Mouse (Mus musculus) lung, embryonic 15.5 days (tissue): ENCODE measurements at regions not wholly inside any gene's neighbourhood (a gene's known extent, or its start where the extent isn't known, plus 50 kb on each side); places are given as distances from the start of the nearest gene placed in this dataset.

Experiments
- ATAC-seq: fragments of 200-750 bp; cut with Nextera tagmentation; 2 replicates; pipeline ENCODE4 v1.8.0; 2017; ENCODE audit warnings: moderate number of reproducible peaks, borderline replicate concordance; ENCODE audit not compliant: low FRiP score, low TSS enrichment; ENCODE audit errors: extremely low read depth
- H3K27ac ChIP-seq: fragments of 300-500 bp; sonication (generic); 2 replicates; pipeline ENCODE4 v1.5.1; 2015; ENCODE audit warnings: moderate library complexity, mild to moderate bottlenecking, inconsistent platforms
- H3K27me3 ChIP-seq: fragments of 300-500 bp; sonication (generic); 2 replicates; pipeline ENCODE4 v1.6.1; 2015; ENCODE audit warnings: inconsistent platforms
- H3K36me3 ChIP-seq: fragments of 300-500 bp; sonication (generic); 2 replicates; pipeline ENCODE4 v1.6.1; 2015; ENCODE audit warnings: inconsistent platforms
- H3K4me1 ChIP-seq: fragments of 300-500 bp; sonication (generic); 2 replicates; pipeline ENCODE4 v1.6.1; 2015; ENCODE audit warnings: inconsistent platforms
- H3K4me2 ChIP-seq: fragments of 300-500 bp; sonication (generic); 2 replicates; pipeline ENCODE4 v1.6.1; 2015; ENCODE audit warnings: inconsistent platforms, mild to moderate bottlenecking, moderate library complexity
- H3K4me3 ChIP-seq: fragments of 300-500 bp; sonication (generic); 2 replicates; pipeline ENCODE4 v1.5.1; 2015; ENCODE audit warnings: mild to moderate bottlenecking, inconsistent platforms
- H3K9ac ChIP-seq: fragments of 300-500 bp; sonication (generic); 2 replicates; pipeline ENCODE4 v1.6.1; 2015; ENCODE audit warnings: inconsistent platforms
- H3K9me3 ChIP-seq: fragments of 300-500 bp; sonication (generic); 2 replicates; pipeline ENCODE4 v1.6.1; 2016; ENCODE audit warnings: inconsistent platforms
- WGBS: fragments of 180-500 bp; shearing (Covaris S2); methylation state at CpG from one replicate; pipeline ENCODE4 v1.1.7; 2015; 5-methylcytosine and 5-hydroxymethylcytosine counted together

DNA sequence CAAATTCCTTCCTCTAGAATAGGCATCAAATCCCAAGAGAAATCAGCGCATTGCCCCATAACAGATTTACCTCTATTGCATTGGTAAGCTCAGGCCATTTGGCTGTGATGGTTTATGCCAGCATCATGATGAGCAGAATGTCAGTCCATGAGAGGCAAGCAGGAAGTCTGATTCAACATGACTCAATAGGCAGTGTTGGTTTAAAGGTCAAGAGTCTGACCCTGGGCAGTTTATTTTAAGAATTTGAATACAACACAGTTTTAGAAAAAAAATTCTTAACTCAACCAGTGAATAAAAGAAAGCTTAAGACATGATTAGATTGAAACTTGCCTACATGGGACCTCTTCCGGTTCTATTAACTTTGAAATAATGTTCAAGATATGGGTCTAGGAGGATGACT lies 337.7 kb downstream of the Ppargc1a start:
- 90% methylated on average over 2 of the region's 2 CpGs for WGBS
- H3K4me3 ChIP-seq: no peak overlapping the region
- no peak for ATAC-seq

DNA sequence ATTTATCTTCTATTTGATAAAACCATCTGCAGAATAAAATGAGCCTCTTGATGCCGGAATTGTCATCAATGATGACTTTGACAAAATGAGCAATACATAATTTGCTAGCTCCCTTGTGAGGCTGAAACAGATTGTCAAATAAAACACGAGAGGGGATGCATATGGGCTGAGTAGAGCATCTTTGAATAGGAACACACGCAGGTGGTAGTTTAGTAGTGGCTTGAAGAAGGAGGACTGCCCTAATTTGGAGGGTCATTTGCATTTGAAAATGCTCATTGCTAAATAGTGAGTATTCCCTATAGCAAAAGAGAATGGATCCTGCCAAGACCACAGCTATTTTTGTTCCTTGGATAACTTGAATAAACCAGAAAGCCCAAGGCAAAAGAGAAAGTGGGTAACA lies 339.5 kb downstream of the Ppargc1a start:
- no peaks in the 10 kb centered on the region for H3K36me3 ChIP-seq
- no peak for ATAC-seq
- 71% methylated on average over 3 of the region's 3 CpGs for WGBS
- H3K4me2 ChIP-seq: no peak overlapping the region
- H3K27ac ChIP-seq: no peak overlapping the region
- H3K9ac ChIP-seq: no peak overlapping the region
- H3K27me3 ChIP-seq: no peaks in the 10 kb centered on the region
- no peaks in the 10 kb centered on the region for H3K4me1 ChIP-seq
- no peak overlapping the region for H3K4me3 ChIP-seq
- H3K9me3 ChIP-seq: no peaks in the 10 kb centered on the region

More for the DNA sequence above, 337.7 kb downstream of the Ppargc1a start:
- H3K36me3 ChIP-seq: no peaks in the 10 kb centered on the region
- H3K27me3 ChIP-seq: no peaks in the 10 kb centered on the region
- no peak overlapping the region for H3K9ac ChIP-seq
- no peak overlapping the region for H3K27ac ChIP-seq
- H3K4me2 ChIP-seq: no peak overlapping the region
- no peaks in the 10 kb centered on the region for H3K9me3 ChIP-seq
- no peaks in the 10 kb centered on the region for H3K4me1 ChIP-seq

DNA sequence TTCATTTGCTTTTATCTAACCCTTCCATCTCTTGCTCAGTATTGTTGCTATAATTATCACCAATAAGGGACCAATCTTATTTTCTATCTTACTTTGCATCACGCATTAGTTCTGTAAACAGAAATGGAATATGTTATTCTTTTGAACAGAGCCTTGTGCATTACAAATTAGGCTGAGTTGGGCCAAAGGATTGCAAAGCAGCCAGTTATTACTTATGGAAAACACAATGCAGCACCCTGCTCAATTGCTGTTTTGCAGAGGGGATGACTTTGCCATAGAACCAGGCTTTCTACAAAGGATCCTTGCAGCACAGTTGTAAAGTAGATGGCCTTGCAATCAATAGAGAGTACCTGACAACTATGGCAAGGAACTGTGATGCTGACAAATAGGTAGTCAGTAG lies 364.3 kb downstream of the Ppargc1a start:
- H3K27me3 ChIP-seq: no peaks in the 10 kb centered on the region
- ATAC-seq: no peak
- no peak overlapping the region for H3K4me2 ChIP-seq
- no peak overlapping the region for H3K9ac ChIP-seq
- no peak overlapping the region for H3K27ac ChIP-seq
- no peaks in the 10 kb centered on the region for H3K4me1 ChIP-seq
- H3K9me3 ChIP-seq: no peaks in the 10 kb centered on the region
- no peak overlapping the region for H3K4me3 ChIP-seq
- H3K36me3 ChIP-seq: no peaks in the 10 kb centered on the region
- 80% methylated on average over 1 of the region's 1 CpGs for WGBS

DNA sequence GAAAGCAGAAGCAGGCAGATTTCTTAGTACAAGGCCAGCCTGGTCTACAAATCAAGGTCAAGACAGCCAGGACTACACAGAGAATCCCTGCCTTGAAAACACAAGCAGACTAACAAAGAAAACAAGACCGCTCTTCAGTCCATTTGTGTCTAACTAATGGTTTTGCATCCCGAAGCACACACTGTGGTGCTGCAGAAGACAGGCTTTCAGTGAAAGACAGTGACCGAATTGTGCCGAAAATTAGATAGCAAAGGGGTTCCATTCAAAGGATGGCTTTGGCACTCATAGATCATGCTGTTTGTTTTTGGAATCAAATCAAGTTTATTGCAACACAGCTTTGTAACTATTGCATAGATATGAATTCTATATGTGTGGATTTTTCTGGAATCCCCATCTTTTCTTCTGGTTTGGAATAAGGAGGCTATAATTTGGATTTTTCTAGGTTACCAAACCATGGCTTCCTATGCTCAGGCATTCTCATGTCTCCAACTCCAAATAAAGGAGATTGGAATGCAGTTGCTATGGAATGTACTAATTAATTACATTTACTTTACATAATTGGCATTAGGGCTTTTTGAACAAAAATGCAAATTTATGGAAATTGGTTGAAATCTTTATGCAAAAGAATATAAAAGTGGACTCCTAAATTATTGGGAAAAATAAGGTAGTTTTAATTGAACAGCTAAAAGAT lies 364.9 kb downstream of the Ppargc1a start:
- no peak overlapping the region for H3K27ac ChIP-seq
- no peaks in the 10 kb centered on the region for H3K36me3 ChIP-seq
- no peaks in the 10 kb centered on the region for H3K27me3 ChIP-seq
- ATAC-seq: no peak
- no peaks in the 10 kb centered on the region for H3K9me3 ChIP-seq
- no peak overlapping the region for H3K4me2 ChIP-seq
- 81% methylated on average over 4 of the region's 4 CpGs for WGBS
- no peaks in the 10 kb centered on the region for H3K4me1 ChIP-seq
- no peak overlapping the region for H3K9ac ChIP-seq
- no peak overlapping the region for H3K4me3 ChIP-seq

DNA sequence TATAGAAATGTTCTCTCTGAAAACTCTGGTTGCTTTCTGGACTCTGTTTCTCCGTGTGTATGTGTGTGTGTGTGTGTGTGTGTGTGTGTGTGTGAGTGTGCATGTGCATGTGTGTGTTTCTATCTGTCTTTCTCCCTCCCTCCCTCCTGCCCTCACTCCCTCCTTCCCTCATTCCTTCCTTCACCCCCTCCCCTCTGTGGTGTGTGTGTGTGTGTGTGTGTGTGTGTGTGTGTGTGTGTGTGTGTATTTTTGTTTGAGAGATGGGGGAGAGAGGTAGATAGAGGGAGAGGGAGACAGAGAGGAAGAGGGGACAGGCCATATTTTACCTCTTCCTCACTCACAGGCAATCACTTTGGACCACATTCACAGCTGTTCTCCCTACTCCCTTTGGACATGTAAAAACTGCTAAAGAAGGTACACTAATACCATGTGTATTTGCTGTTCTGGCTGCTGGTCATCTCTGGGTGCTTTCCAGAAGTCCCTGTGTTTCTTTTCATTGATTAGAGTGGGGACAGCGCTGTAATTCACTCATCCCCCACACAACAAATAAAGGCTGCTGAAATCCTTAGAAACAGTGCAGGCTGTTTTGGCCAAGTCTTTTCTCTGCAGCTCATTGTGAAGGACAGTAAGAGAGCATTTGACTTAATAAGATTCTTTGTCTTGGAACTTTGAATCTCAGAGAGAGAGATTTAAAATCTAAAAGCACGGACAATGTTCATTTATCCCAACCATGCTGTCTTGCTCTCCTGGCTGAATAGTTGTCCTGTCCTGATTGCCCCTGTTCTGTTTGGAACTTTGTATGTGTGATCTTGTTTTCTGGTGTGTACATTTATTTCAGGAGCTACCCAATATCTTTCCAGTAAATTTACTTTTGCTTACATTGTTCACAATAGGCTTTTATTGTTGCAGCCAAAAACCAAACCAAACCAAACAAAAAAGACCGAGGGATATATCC lies 370.9 kb downstream of the Ppargc1a start:
- WGBS: 54% methylated on average over 4 of the region's 4 CpGs
- Histone ChIP-seq H3K9ac (no peak overlapping the region), H3K4me1 (no peaks in the 10 kb centered on the region)

DNA sequence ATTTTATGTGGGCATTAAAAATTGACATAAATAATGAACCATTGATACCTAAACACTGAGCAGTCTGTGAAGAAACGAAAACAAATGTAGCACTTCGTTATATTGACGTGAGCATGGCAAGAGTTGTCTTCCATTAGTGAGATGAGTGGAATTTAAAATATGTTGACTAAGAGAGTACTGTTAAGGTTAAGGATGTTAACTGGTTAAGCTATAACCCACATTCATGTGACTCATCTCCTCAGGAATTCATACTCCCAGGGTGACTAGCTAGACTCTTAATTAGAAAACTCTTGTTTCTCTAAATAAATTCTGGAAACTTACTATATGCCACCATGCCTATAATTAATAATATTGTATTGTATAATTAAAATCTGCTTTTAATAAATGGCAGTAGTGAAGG lies 376.9 kb downstream of the Ppargc1a start:
- H3K4me1 ChIP-seq: no peaks in the 10 kb centered on the region
- no peaks in the 10 kb centered on the region for H3K36me3 ChIP-seq
- H3K9me3 ChIP-seq: no peaks in the 10 kb centered on the region
- H3K27me3 ChIP-seq: no peaks in the 10 kb centered on the region
- H3K27ac ChIP-seq: no peak overlapping the region
- H3K9ac ChIP-seq: no peak overlapping the region
- H3K4me3 ChIP-seq: no peak overlapping the region
- no peak for ATAC-seq
- H3K4me2 ChIP-seq: no peak overlapping the region
- 61% methylated on average over 3 of the region's 3 CpGs for WGBS

More for the DNA sequence above, 370.9 kb downstream of the Ppargc1a start:
- Histone ChIP-seq H3K4me3 (no peak overlapping the region), H3K4me2 (no peak overlapping the region), H3K27me3 (no peaks in the 10 kb centered on the region), H3K9me3 (no peaks in the 10 kb centered on the region), H3K27ac (no peak overlapping the region), H3K36me3 (no peaks in the 10 kb centered on the region)
- no peak for ATAC-seq

DNA sequence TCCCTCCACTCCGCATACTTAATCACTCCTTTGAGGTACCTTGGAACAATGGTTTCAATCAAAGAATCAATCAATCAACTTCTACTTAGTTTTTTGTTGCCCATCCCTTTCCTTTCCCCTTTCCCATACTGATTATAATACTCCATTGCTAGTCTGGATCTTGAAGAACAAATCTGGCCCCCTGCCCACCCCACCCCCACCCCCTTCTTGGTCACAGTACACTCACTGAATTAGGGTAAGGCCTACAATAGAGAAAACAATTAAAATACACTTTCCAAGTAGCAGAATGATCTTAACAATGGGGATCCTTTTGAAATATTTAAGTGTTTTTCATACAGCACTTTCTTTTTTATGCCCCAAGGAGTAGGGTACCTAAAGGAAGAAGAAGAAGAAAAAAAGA lies 397.7 kb downstream of the Ppargc1a start:
- H3K27ac ChIP-seq: no peak overlapping the region
- H3K4me3 ChIP-seq: no peak overlapping the region
- H3K4me2 ChIP-seq: no peak overlapping the region
- H3K4me1 ChIP-seq: no peaks in the 10 kb centered on the region
- no peak overlapping the region for H3K9ac ChIP-seq
- ATAC-seq: no peak
- WGBS: 88% methylated on average over 1 of the region's 1 CpGs
- H3K36me3 ChIP-seq: no peaks in the 10 kb centered on the region
- no peaks in the 10 kb centered on the region for H3K9me3 ChIP-seq
- H3K27me3 ChIP-seq: no peaks in the 10 kb centered on the region

DNA sequence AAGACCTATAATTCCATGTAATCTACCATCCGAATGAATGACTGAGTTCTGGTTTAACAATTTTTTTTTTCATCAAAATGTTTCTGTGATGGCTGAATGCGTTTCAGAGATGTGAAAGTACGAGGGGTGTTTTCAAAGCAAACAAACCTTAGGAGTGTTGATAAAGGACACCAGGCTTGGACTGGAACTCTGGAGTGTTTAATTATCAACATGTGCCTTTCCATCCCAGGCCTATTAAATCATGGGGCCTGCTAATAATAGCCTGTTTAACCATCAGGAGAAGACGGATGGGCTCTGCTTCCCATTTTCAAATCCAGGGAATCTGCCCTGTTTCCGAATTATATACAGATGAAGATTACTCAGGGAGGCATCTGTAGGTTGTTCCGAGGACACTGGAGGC lies 399.3 kb downstream of the Ppargc1a start:
- H3K9ac ChIP-seq: no peak overlapping the region
- H3K36me3 ChIP-seq: no peaks in the 10 kb centered on the region
- no peaks in the 10 kb centered on the region for H3K4me1 ChIP-seq
- 29% methylated on average over 6 of the region's 6 CpGs for WGBS
- no peak overlapping the region for H3K4me2 ChIP-seq
- H3K27ac ChIP-seq: no peak overlapping the region
- H3K27me3 ChIP-seq: no peaks in the 10 kb centered on the region
- no peak for ATAC-seq
- H3K4me3 ChIP-seq: no peak overlapping the region
- no peaks in the 10 kb centered on the region for H3K9me3 ChIP-seq

DNA sequence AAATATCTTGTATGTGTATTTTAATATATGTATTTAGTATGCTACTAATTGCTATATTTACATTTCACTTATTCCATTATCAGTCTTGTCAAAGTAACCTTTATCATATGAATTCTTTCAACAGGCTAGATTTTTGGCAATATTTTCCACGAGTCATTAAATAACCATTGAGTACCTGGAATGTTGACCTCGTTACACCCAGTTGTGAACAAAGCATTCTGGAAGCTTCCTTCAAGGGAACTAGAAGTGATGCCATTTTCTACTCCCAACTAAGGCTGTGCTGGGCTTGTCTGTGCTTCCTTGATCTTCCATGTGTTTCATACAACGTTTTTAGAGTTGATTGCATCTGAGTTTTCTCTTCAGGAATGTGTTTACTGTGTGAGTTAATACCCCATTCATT lies 410.6 kb downstream of the Ppargc1a start:
- H3K9me3 ChIP-seq: no peaks in the 10 kb centered on the region
- no peaks in the 10 kb centered on the region for H3K27me3 ChIP-seq
- H3K4me1 ChIP-seq: no peaks in the 10 kb centered on the region
- no peaks in the 10 kb centered on the region for H3K36me3 ChIP-seq
- H3K4me2 ChIP-seq: no peak overlapping the region
- ATAC-seq: no peak
- H3K4me3 ChIP-seq: no peak overlapping the region
- no peak overlapping the region for H3K9ac ChIP-seq
- no peak overlapping the region for H3K27ac ChIP-seq
- 42% methylated on average over 3 of the region's 3 CpGs for WGBS

DNA sequence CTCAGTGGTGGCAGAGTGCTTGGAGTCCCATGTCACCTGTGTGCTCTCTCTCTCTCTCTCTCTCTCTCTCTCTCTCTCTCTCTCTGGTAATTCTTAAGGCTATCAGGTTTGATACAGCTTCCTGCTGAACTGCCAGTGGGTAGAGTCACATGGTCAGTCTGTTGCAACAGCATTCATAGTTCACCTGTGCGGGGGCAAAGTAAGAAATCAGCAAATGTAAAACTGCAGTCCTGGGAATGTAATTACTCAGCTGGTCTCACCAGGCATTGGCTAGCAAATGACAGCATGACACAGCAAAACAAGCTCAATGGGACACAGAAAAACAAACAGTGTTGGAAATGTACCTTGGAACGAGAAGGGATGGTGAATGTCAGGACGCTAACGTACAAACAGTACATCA lies 422.7 kb downstream of the Ppargc1a start:
- no peak overlapping the region for H3K27ac ChIP-seq
- no peaks in the 10 kb centered on the region for H3K36me3 ChIP-seq
- no peaks in the 10 kb centered on the region for H3K9me3 ChIP-seq
- 63% methylated on average over 4 of the region's 4 CpGs for WGBS
- no peak overlapping the region for H3K4me2 ChIP-seq
- no peak overlapping the region for H3K4me3 ChIP-seq
- H3K4me1 ChIP-seq: no peaks in the 10 kb centered on the region
- no peak for ATAC-seq
- no peaks in the 10 kb centered on the region for H3K27me3 ChIP-seq
- H3K9ac ChIP-seq: no peak overlapping the region

DNA sequence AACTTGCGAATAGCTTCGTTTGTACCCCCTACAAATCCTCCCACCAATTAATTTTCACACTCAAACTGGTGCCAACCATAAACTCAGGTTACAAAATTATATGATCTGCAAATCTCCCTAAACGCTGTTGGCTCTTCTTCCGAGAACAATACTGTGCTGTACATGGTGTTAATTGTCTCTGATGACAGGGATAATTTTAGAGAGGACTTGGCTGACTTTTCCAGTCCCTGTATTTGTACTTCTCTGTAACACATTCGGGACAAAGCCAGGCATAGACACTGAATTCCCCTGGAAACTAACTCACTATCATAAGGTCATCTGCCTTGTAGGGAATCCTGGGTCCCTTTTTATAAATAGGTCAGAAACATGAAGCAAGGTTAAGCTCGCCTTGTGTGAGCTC lies 442.4 kb downstream of the Ppargc1a start:
- Histone ChIP-seq H3K9me3 (no peaks in the 10 kb centered on the region), H3K4me3 (no peak overlapping the region), H3K9ac (no peak overlapping the region), H3K27ac (no peak overlapping the region), H3K4me1 (no peaks in the 10 kb centered on the region), H3K27me3 (no peaks in the 10 kb centered on the region), H3K4me2 (no peak overlapping the region), H3K36me3 (no peaks in the 10 kb centered on the region)
- WGBS: 66% methylated on average over 6 of the region's 6 CpGs
- no peak for ATAC-seq

DNA sequence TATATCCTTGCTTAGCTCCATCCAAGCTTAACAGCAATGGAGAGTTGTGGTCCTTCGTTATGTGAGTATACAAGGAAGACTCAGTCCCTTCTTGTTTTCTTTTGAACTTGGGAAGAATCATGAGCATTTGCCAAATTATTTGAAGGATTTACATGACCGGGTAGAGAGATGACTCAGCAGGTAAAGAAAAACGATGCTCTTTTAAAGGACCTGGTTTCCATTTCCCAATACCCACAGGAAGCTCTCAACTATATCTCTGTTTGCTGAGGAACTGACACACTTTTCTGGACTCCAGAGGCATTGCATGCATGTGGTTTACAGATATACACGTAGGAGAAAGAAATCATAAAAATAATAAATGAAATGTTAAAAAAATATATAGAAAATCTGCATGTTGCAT lies 457.5 kb downstream of the Ppargc1a start:
- Histone ChIP-seq H3K4me1 (no peaks in the 10 kb centered on the region), H3K4me2 (no peak overlapping the region), H3K36me3 (no peaks in the 10 kb centered on the region), H3K9ac (no peak overlapping the region), H3K27ac (no peak overlapping the region), H3K4me3 (no peak overlapping the region), H3K27me3 (no peaks in the 10 kb centered on the region), H3K9me3 (no peaks in the 10 kb centered on the region)
- 62% methylated on average over 4 of the region's 4 CpGs for WGBS
- ATAC-seq: no peak
